Mouse (Mus musculus) C2C12 (cell line): ENCODE data around the gene Wdfy4.

Experiments used
- CEBPB ChIP-seq: IDR thresholded peaks from one replicate; pipeline ENCODE4 v1.6.1; 2011; ENCODE audit warnings: low read depth, mild to moderate bottlenecking, control low read depth, moderate library complexity
- CTCF ChIP-seq: IDR thresholded peaks from one replicate; pipeline ENCODE4 v1.5.1; 2011; ENCODE audit not compliant: control insufficient read depth, insufficient read depth, insufficient read length
- MYOD1 ChIP-seq: IDR thresholded peaks from one replicate; pipeline ENCODE4 v1.6.1; 2011; ENCODE audit warnings: low read depth; ENCODE audit not compliant: control insufficient read depth, insufficient read length

- TF ChIP-seq CTCF (no peak), MYOD1 (no peak), CEBPB (no peak)
These were observed 29.4 kb upstream of the Wdfy4 start for GRCm38 (mm10) chr14:33214767-33215128.
